Comparison of ENCODE assay signal across 33 mouse cellular contexts in genomic region chr17:14301491-14302344, GRCm38 (mm10). TPM values are rescaled to one million over a fixed set of nuclear protein-coding genes. Genes with fewer than 3 reads are reported as not detected.
DNase-seq lines count a peak whose midpoint lies in the region; ATAC-seq lines count a peak whose summit lies in the region.
"Had no signal": no experiment of that assay in that cellular context is flagged by ENCODE, and none has a peak within 500 bp of the region (broad histone marks: within the 10 kb centered on the region; RNA-seq: fewer than 3 reads in every experiment).

No protein-coding gene starts in this region.

- no peak overlapping the region for H3K4me3 ChIP-seq in hindbrain, embryonic 11.5 days (ENCODE audit: low read depth, low read length)
- H3K4me3 ChIP-seq in hindbrain, embryonic 12.5 days = no peak overlapping the region
- no peak overlapping the region for H3K4me3 ChIP-seq in neural tube, embryonic 13.5 days
- H3K4me3 ChIP-seq in neural tube, embryonic 15.5 days (replicated peaks) = no peak overlapping the region
- H3K4me3 ChIP-seq in midbrain, embryonic 14.5 days (replicated peaks; ENCODE audit: low read depth, low read length) = no peak overlapping the region
- H3K4me3 ChIP-seq: embryonic facial prominence, embryonic 13.5 days; erythroblast, embryonic 14.5 days; hindbrain, embryonic 15.5 days; layer of hippocampus, adult 2 months; limb, embryonic 12.5 days; neural tube, embryonic 12.5 days had no signal

- ATAC-seq in hindbrain, embryonic 11.5 days (ENCODE audit: low FRiP score) = peak; percentile 49
- ATAC-seq in hindbrain, embryonic 12.5 days (ENCODE audit: low FRiP score) = no peak
- ATAC-seq in neural tube, embryonic 13.5 days (ENCODE audit: low read depth) = peak; percentile 61
- no peak for ATAC-seq in neural tube, embryonic 15.5 days (ENCODE audit: low FRiP score)
- no peak for ATAC-seq in midbrain, embryonic 14.5 days (ENCODE audit: low FRiP score, low TSS enrichment)
- ATAC-seq: activated CD4-positive, CD25-positive, alpha-beta regulatory T cell, adult 4 months; forebrain, embryonic 14.5 days; intestine, embryonic 16.5 days; liver, postnatal 0 days; lung, postnatal 0 days had no signal

- no peaks in the 10 kb centered on the region for H3K36me3 ChIP-seq in hindbrain, embryonic 11.5 days (ENCODE audit: control insufficient read depth, insufficient read depth, low read length)
- H3K36me3 ChIP-seq in hindbrain, embryonic 12.5 days = no peaks in the 10 kb centered on the region
- no peaks in the 10 kb centered on the region for H3K36me3 ChIP-seq in neural tube, embryonic 13.5 days
- no peaks in the 10 kb centered on the region for H3K36me3 ChIP-seq in neural tube, embryonic 15.5 days
- H3K36me3 ChIP-seq in midbrain, embryonic 14.5 days (ENCODE audit: control insufficient read depth, insufficient read depth, low read length) = no peaks in the 10 kb centered on the region
- H3K36me3 ChIP-seq: embryonic facial prominence, embryonic 13.5 days; hindbrain, embryonic 15.5 days; limb, embryonic 12.5 days; neural tube, embryonic 12.5 days had no signal

- H3K4me1 ChIP-seq in hindbrain, embryonic 11.5 days (replicated peaks; ENCODE audit: control insufficient read depth, insufficient read depth, low read length) = no peaks in the 10 kb centered on the region
- H3K4me1 ChIP-seq in hindbrain, embryonic 12.5 days = peaks cover 9% of the 10 kb centered on the region; the same call in 1 of the 2 replicates
- peaks cover 16% of the 10 kb centered on the region for H3K4me1 ChIP-seq in neural tube, embryonic 13.5 days (replicated peaks)
- 0 out of 2 replicates have a peak, but pooled peaks cover 3% of the 10 kb centered on the region for H3K4me1 ChIP-seq in neural tube, embryonic 15.5 days
- no peaks in the 10 kb centered on the region for H3K4me1 ChIP-seq in midbrain, embryonic 14.5 days (ENCODE audit: control insufficient read depth, insufficient read depth, low read length)
- H3K4me1 ChIP-seq: neural tube, embryonic 12.5 days had no signal

- no peaks in the 10 kb centered on the region for H3K9me3 ChIP-seq in hindbrain, embryonic 11.5 days (ENCODE audit: control insufficient read depth, low read length)
- no peaks in the 10 kb centered on the region for H3K9me3 ChIP-seq in hindbrain, embryonic 12.5 days (replicated peaks)
- H3K9me3 ChIP-seq in neural tube, embryonic 13.5 days = no peaks in the 10 kb centered on the region
- H3K9me3 ChIP-seq in neural tube, embryonic 15.5 days (replicated peaks) = no peaks in the 10 kb centered on the region
- H3K9me3 ChIP-seq in midbrain, embryonic 14.5 days (ENCODE audit: control insufficient read depth, low read length) = no peaks in the 10 kb centered on the region
- H3K9me3 ChIP-seq: embryonic facial prominence, embryonic 13.5 days; hindbrain, embryonic 15.5 days; neural tube, embryonic 12.5 days had no signal

- no peak for DNase-seq in hindbrain, embryonic 11.5 days (ENCODE audit: low spot score)
- DNase-seq in Muller cell, postnatal 12 days (ENCODE audit: inconsistent ontology term) = peak; percentile 45
- DNase-seq in midbrain, embryonic 14.5 days = peak; percentile 8
- no peak for DNase-seq in yolk sac, embryonic 10.5 days (ENCODE audit: low spot score)
- DNase-seq in thymus, postnatal 10 days (ENCODE audit: low spot score in 2 of 2) = no peak
- DNase-seq: adrenal gland, adult 8-10 months; B cell, adult 2 months; cerebellum, adult 18-20 months; cerebellum, postnatal 14 days; embryo, embryonic 11 days; gastrocnemius, postnatal 10 days; heart, postnatal 10 days; kidney, adult 9 months; liver, postnatal 0 days; right cerebral cortex, postnatal 14 days; spleen, adult 18-20 months had no signal

- no peaks in the 10 kb centered on the region for H3K27me3 ChIP-seq in hindbrain, embryonic 11.5 days (ENCODE audit: control insufficient read depth, insufficient read depth, low read length)
- no peaks in the 10 kb centered on the region for H3K27me3 ChIP-seq in hindbrain, embryonic 12.5 days
- no peaks in the 10 kb centered on the region for H3K27me3 ChIP-seq in neural tube, embryonic 13.5 days
- H3K27me3 ChIP-seq in neural tube, embryonic 15.5 days (replicated peaks) = no peaks in the 10 kb centered on the region
- H3K27me3 ChIP-seq in midbrain, embryonic 14.5 days (ENCODE audit: control insufficient read depth, insufficient read depth, low read length) = no peaks in the 10 kb centered on the region
- H3K27me3 ChIP-seq: CH12.LX; embryonic facial prominence, embryonic 13.5 days; hindbrain, embryonic 15.5 days; limb, embryonic 12.5 days; neural tube, embryonic 12.5 days had no signal

- no peak overlapping the region for H3K4me2 ChIP-seq in hindbrain, embryonic 11.5 days (replicated peaks; ENCODE audit: low read depth, low read length)
- H3K4me2 ChIP-seq in hindbrain, embryonic 12.5 days (replicated peaks) = no peak overlapping the region
- no peak overlapping the region for H3K4me2 ChIP-seq in neural tube, embryonic 13.5 days
- H3K4me2 ChIP-seq in neural tube, embryonic 15.5 days = no peak overlapping the region
- H3K4me2 ChIP-seq in midbrain, embryonic 14.5 days (ENCODE audit: low read length) = no peak overlapping the region
- H3K4me2 ChIP-seq: embryonic facial prominence, embryonic 13.5 days; heart, embryonic 11.5 days; hindbrain, embryonic 15.5 days; limb, embryonic 12.5 days; liver, embryonic 11.5 days; neural tube, embryonic 12.5 days had no signal

- no peak overlapping the region for H3K9ac ChIP-seq in hindbrain, embryonic 11.5 days (ENCODE audit: low read depth, low read length)
- no peak overlapping the region for H3K9ac ChIP-seq in hindbrain, embryonic 12.5 days
- H3K9ac ChIP-seq in neural tube, embryonic 13.5 days = no peak overlapping the region
- no peak overlapping the region for H3K9ac ChIP-seq in neural tube, embryonic 15.5 days (replicated peaks)
- H3K9ac ChIP-seq in midbrain, embryonic 14.5 days (replicated peaks; ENCODE audit: low read length) = no peak overlapping the region
- H3K9ac ChIP-seq: embryonic facial prominence, embryonic 13.5 days; hindbrain, embryonic 15.5 days; limb, embryonic 12.5 days; liver, postnatal 0 days; neural tube, embryonic 12.5 days had no signal

- WGBS in hindbrain, embryonic 11.5 days = 23% methylated on average over 7 of the region's 7 CpGs
- 21% methylated on average over 7 of the region's 7 CpGs for WGBS in hindbrain, embryonic 12.5 days
- 4% methylated on average over 7 of the region's 7 CpGs for WGBS in neural tube, embryonic 13.5 days
- WGBS in neural tube, embryonic 15.5 days = 10% methylated on average over 7 of the region's 7 CpGs
- 5% methylated on average over 7 of the region's 7 CpGs for WGBS in midbrain, embryonic 14.5 days

- H3K27ac ChIP-seq in hindbrain, embryonic 11.5 days (ENCODE audit: low read depth, low read length) = no peak overlapping the region
- H3K27ac ChIP-seq in hindbrain, embryonic 12.5 days = no peak overlapping the region
- no peak overlapping the region for H3K27ac ChIP-seq in neural tube, embryonic 13.5 days (replicated peaks)
- no peak overlapping the region for H3K27ac ChIP-seq in neural tube, embryonic 15.5 days (replicated peaks)
- no peak overlapping the region for H3K27ac ChIP-seq in midbrain, embryonic 14.5 days (replicated peaks; ENCODE audit: low read depth, low read length)
- H3K27ac ChIP-seq: embryonic facial prominence, embryonic 13.5 days; hindbrain, embryonic 15.5 days; layer of hippocampus, adult 2 months; limb, embryonic 12.5 days; macrophage; neural tube, embryonic 12.5 days had no signal

RNA-seq across cellular contexts. Expression of gene Smoc2, which starts 22.4 kb away (rescaled TPM):
- 14.5 and 19.4 TPM in 2 replicates for polyA plus RNA-seq in hindbrain, embryonic 11.5 days (2014; fragmentation: Nextera tagmentation; extraction: Ambion mirVana)
- 59.2 and 70.5 TPM in 2 replicates for polyA plus RNA-seq in hindbrain, embryonic 12.5 days (2016; fragmentation: Nextera tagmentation; extraction: Ambion mirVana)
- 5.8 and 16.8 TPM in 2 replicates for polyA plus RNA-seq in neural tube, embryonic 13.5 days (2015; fragmentation: Nextera tagmentation; extraction: Ambion mirVana)
- 12.8 and 34.6 TPM in 2 replicates for polyA plus RNA-seq in neural tube, embryonic 15.5 days (2015; fragmentation: Nextera tagmentation; extraction: Ambion mirVana)
- 0.57 and 0.92 TPM in 2 replicates for polyA plus RNA-seq in midbrain, embryonic 14.5 days (2014; fragmentation: Nextera tagmentation; extraction: Ambion mirVana)
- polyA plus RNA-seq: activated CD4-positive, CD25-positive, alpha-beta regulatory T cell, adult 4 months; macrophage had no signal

Comparison
In these comparisons a context has a peak if more than half of its experiments do, and no peak if none do; other contexts are left out.
1. ATAC-seq: peak in hindbrain, embryonic 11.5 days (single experiment) and neural tube, embryonic 13.5 days (single experiment); none in hindbrain, embryonic 12.5 days (single experiment), neural tube, embryonic 15.5 days (single experiment) and midbrain, embryonic 14.5 days (single experiment).
2. DNase-seq: peak in Muller cell, postnatal 12 days (single experiment) and midbrain, embryonic 14.5 days (single experiment); none in hindbrain, embryonic 11.5 days (single experiment), yolk sac, embryonic 10.5 days (single experiment) and thymus, postnatal 10 days (0 of 2).